Mouse (Mus musculus) spleen, postnatal 14 days (tissue): ENCODE measurements around the gene Gm16506.
"Not testable (repeated sequence)": the region's sequence is repeated elsewhere in the genome, so short reads cannot be mapped to it uniquely, and the experiment has no call there.

Experiments used
- DNase-seq, 2 experiments: peaks; one replicate each; pipeline ENCODE4 v3.0.0; 2021 to 2022; ENCODE audit warnings: low spot score in 2 of 2

Gm16506 gene

DNA sequence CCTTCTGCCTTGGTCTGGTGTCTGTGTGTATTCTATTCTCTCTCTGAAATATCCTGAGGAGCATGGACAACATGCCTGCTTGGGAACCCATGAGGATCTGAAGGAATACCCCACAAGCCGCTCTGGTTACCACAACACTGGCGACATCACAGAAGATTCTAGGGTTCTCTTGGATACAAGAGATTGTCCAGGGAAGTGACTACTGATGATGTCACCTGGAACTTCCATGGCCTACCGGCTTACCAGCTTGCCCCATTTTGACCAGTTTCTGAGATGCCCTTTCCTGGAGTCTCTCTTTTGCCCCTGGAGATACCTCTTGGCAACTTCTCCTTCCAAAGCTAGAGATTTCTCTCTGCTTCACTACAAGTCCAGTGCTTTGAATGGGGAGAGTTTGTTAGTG lies at the start of gene Gm16506:
Gm16506 (minus strand) TSS at position 101 of the 400 bp plus-strand sequence.
- DNase-seq: not testable (repeated sequence)

DNA sequence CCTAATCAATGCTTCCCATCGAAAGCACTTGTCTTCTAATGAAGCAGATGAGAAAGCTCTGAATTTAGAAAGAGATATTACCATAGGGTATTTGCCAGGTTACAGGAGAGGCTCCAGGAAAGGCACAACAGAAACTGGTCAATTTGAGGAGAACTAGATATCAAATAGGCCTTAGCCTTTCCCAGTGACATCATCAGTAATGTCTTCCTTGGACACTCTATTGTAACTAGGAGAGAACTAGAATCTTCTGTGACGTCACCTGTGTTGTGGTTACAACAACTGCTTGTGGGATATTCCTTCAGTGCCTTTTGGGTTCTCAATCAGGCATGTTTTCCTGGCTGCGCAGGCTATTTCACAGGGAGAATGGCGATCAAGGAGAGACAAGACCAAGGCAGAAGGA lies 20.3 kb upstream of the Gm16506 start, which contains the start of gene Gm6526:
Gm6526 (plus strand) TSS at position 301 of the 400 bp plus-strand sequence.
- DNase-seq: not testable (repeated sequence)

DNA sequence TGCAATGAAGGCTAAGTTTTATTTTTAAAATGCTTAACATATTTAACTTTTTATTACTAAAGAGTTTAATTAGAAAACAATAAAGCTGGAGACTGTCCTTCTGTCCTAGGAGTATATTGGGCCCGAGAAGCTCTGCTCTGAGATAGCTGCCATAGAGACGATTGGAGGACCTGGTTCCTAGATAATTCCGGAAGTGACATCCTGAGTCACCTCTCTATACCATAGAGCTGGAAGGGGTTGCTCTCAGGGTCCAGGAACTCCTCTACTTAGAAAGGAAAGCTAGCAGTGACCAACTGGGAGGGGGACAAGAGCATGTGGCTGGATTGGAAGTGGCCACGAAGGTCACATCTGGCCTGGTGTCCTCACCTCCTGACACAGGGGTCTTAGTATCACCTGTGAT lies 29.7 kb downstream of the Gm16506 start, which contains the start of gene Gm7324:
Gm7324 (plus strand) TSS at position 208 of the 400 bp plus-strand sequence.
- not testable (repeated sequence) for DNase-seq

DNA sequence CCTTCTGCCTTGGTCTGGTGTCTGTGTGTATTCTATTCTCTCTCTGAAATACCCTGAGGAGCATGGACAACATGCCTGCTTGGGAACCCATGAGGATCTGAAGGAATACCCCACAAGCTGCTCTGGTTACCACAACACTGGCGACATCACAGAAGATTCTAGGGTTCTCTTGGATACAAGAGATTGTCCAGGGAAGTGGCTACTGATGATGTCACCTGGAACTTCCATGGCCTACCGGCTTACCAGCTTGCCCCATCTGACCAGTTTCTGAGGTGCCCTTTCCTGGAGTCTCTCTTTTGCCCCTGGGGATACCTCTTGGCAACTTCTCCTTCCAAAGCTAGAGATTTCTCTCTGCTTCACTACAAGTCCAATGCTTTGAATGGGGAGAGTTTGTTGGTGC lies 50.2 kb downstream of the Gm16506 start, which contains the start of gene Gm8165:
Gm8165 (minus strand) TSS at position 101 of the 400 bp plus-strand sequence.
- not testable (repeated sequence) for DNase-seq
